Mouse (Mus musculus) heart, postnatal 0 days (tissue): ENCODE data around the gene Bloc1s4. TPM values are rescaled to one million over a fixed set of nuclear protein-coding genes. Genes with fewer than 3 reads are reported as not detected.

Source experiments
- ATAC-seq: fragments of 200-750 bp; cut with Nextera tagmentation; 2 replicates; pipeline ENCODE4 v1.8.0; 2017; ENCODE audit warnings: low read depth, moderate number of reproducible peaks, moderate library complexity; ENCODE audit not compliant: insufficient read depth
- DNase-seq: peaks from one replicate; pipeline ENCODE4 v3.0.0-alpha.2; 2016; ENCODE audit warnings: low spot score
- H3K27ac ChIP-seq: fragments of 300-500 bp; sonication (generic); 2 replicates; pipeline ENCODE4 v1.5.1; 2014; ENCODE audit warnings: low read depth, mild to moderate bottlenecking
- H3K27me3 ChIP-seq: fragments of 300-500 bp; sonication (generic); 2 replicates; pipeline ENCODE4 v1.6.1; 2014; ENCODE audit warnings: low read length, mixed read lengths; ENCODE audit not compliant: control insufficient read depth, insufficient read depth
- H3K36me3 ChIP-seq: fragments of 300-500 bp; sonication (generic); replicated peaks from 2 replicates; pipeline ENCODE4 v1.6.1; 2014; ENCODE audit warnings: low read length, mixed read lengths; ENCODE audit not compliant: control insufficient read depth, insufficient read depth
- H3K4me1 ChIP-seq: fragments of 300-500 bp; sonication (generic); 2 replicates; pipeline ENCODE4 v1.6.1; 2014; ENCODE audit warnings: antibody characterized with exemption; ENCODE audit not compliant: control insufficient read depth, insufficient read depth
- H3K4me2 ChIP-seq: fragments of 300-500 bp; sonication (generic); 2 replicates; pipeline ENCODE4 v1.6.1; 2014; ENCODE audit warnings: low read depth, mild to moderate bottlenecking, low read length, moderate library complexity
- H3K4me3 ChIP-seq: fragments of 300-500 bp; sonication (generic); 2 replicates; pipeline ENCODE4 v1.5.1; 2014; ENCODE audit warnings: low read depth, low read length
- H3K9ac ChIP-seq: fragments of 300-500 bp; sonication (generic); replicated peaks from 2 replicates; pipeline ENCODE4 v1.6.1; 2014; ENCODE audit warnings: low read depth, low read length, mixed read lengths
- H3K9me3 ChIP-seq: fragments of 300-500 bp; sonication (generic); replicated peaks from 2 replicates; pipeline ENCODE4 v1.6.1; 2016; ENCODE audit warnings: low read length; ENCODE audit not compliant: control insufficient read depth
- CTCF ChIP-seq: IDR thresholded peaks from 2 replicates; pipeline ENCODE4 v1.5.1; 2016; ENCODE audit warnings: antibody characterized with exemption, control low read depth, low read depth
- EP300 ChIP-seq: IDR thresholded peaks from 2 replicates; pipeline ENCODE4 v1.6.1; 2016; ENCODE audit warnings: antibody characterized with exemption, low read depth
- WGBS: fragments of 180-500 bp; shearing (Covaris S2); extraction: QIAGEN DNeasy Blood & Tissue Kit; methylation state at CpG from one replicate; pipeline ENCODE4 v1.1.7; 2014; 5-methylcytosine and 5-hydroxymethylcytosine counted together
- polyA plus RNA-seq: library from polyadenylated mRNA; unstranded; fragments of >200 nt; fragmentation: Nextera tagmentation; extraction: Ambion mirVana; gene quantifications from 2 replicates; pipeline ENCODE4 v1.2.1, GENCODE M21; 2015
- total RNA-seq: library from RNA; depleted of rRNA; stranded (reverse); fragments of >200 nt; gene quantifications from 2 replicates; pipeline ENCODE4 v1.2.3, GENCODE M21; 2014; ENCODE audit warnings: low replicate concordance

The Bloc1s4 gene
- total and polyA plus RNA-seq, 2 experiments from 2014 or later, result 7.5 to 18.5 TPM

GRCm38 (mm10) chr5:36772586-36772985, 24.1 kb upstream of the Bloc1s4 start:
- no peaks in the 10 kb centered on the region for H3K36me3 ChIP-seq
- DNase-seq (no peak), ATAC-seq (no peak)
- WGBS, result 85% methylated on average over 5 of the region's 5 CpGs
- H3K4me1 ChIP-seq, result no peaks in the 10 kb centered on the region
- H3K4me3 ChIP-seq, result no peak overlapping the region
- TF ChIP-seq EP300 (no peak), CTCF (no peak)
- H3K9ac ChIP-seq, result no peak overlapping the region
- H3K27ac ChIP-seq, result no peak overlapping the region
- H3K27me3 ChIP-seq, result no peaks in the 10 kb centered on the region
- H3K4me2 ChIP-seq, result no peak overlapping the region
- no peaks in the 10 kb centered on the region for H3K9me3 ChIP-seq

- H3K4me1 ChIP-seq, result no peaks in the 10 kb centered on the region
- no peaks in the 10 kb centered on the region for H3K9me3 ChIP-seq
- H3K9ac ChIP-seq, result no peak overlapping the region
- DNase-seq (no peak), ATAC-seq (no peak)
- WGBS, result 47% methylated on average over 3 of the region's 3 CpGs
- H3K36me3 ChIP-seq, result no peaks in the 10 kb centered on the region
- no peak overlapping the region for H3K4me3 ChIP-seq
- no peak for TF ChIP-seq CTCF
- no peak for TF ChIP-seq EP300
- H3K27me3 ChIP-seq, result no peaks in the 10 kb centered on the region
- no peak overlapping the region for H3K27ac ChIP-seq
- no peak overlapping the region for H3K4me2 ChIP-seq
Measured at GRCm38 (mm10) chr5:36769603-36770002, 21.2 kb upstream of the Bloc1s4 start.

- Histone ChIP-seq H3K9me3 (no peaks in the 10 kb centered on the region), H3K4me1 (no peaks in the 10 kb centered on the region), H3K4me3 (no peak overlapping the region), H3K27me3 (no peaks in the 10 kb centered on the region), H3K27ac (no peak overlapping the region), H3K9ac (no peak overlapping the region), H3K4me2 (no peak overlapping the region), H3K36me3 (no peaks in the 10 kb centered on the region)
- TF ChIP-seq CTCF, result no peak
- TF ChIP-seq EP300, result no peak
- WGBS, result 25% methylated on average over 10 of the region's 10 CpGs
- ATAC-seq (no peak), DNase-seq (no peak)
Measured at GRCm38 (mm10) chr5:36766958-36767703, 18.7 kb upstream of the Bloc1s4 start.

GRCm38 (mm10) chr5:36759848-36760247, 11.4 kb upstream of the Bloc1s4 start:
- TF ChIP-seq CTCF (no peak), EP300 (no peak)

GRCm38 (mm10) chr5:36757033-36757432, 8.6 kb upstream of the Bloc1s4 start:
- H3K27me3 ChIP-seq, result no peaks in the 10 kb centered on the region
- no peaks in the 10 kb centered on the region for H3K4me1 ChIP-seq
- 75% methylated on average over 5 of the region's 5 CpGs for WGBS
- H3K9me3 ChIP-seq, result no peaks in the 10 kb centered on the region
- H3K27ac ChIP-seq, result no peak overlapping the region
- ATAC-seq (no peak), DNase-seq (no peak)
- peak; percentile 49 for TF ChIP-seq CTCF
- TF ChIP-seq EP300, result no peak
- H3K4me3 ChIP-seq, result no peak overlapping the region
- no peak overlapping the region for H3K9ac ChIP-seq
- H3K36me3 ChIP-seq, result no peaks in the 10 kb centered on the region
- H3K4me2 ChIP-seq, result no peak overlapping the region

More at GRCm38 (mm10) chr5:36759848-36760247, 11.4 kb upstream of the Bloc1s4 start:
- ATAC-seq (no peak), DNase-seq (no peak)
- no peaks in the 10 kb centered on the region for H3K27me3 ChIP-seq
- H3K4me3 ChIP-seq, result no peak overlapping the region
- H3K4me1 ChIP-seq, result no peaks in the 10 kb centered on the region
- no peaks in the 10 kb centered on the region for H3K36me3 ChIP-seq
- H3K4me2 ChIP-seq, result no peak overlapping the region
- H3K9ac ChIP-seq, result no peak overlapping the region
- no peak overlapping the region for H3K27ac ChIP-seq
- 63% methylated on average over 4 of the region's 4 CpGs for WGBS
- H3K9me3 ChIP-seq, result no peaks in the 10 kb centered on the region
